Mouse (Mus musculus) kidney, postnatal 0 days (tissue): ENCODE data around the gene Tmco3. TPM values are rescaled to one million over a fixed set of nuclear protein-coding genes. Genes with fewer than 3 reads are reported as not detected.

Experiments used
- ATAC-seq: fragments of 200-750 bp; cut with Nextera tagmentation; replicated peaks from 2 replicates; pipeline ENCODE4 v1.8.0; 2017; ENCODE audit warnings: low read depth, moderate number of reproducible peaks, moderate TSS enrichment, moderate library complexity; ENCODE audit not compliant: low FRiP score
- DNase-seq: peaks from one replicate; pipeline ENCODE4 v3.0.0-alpha.2; 2016; ENCODE audit warnings: low spot score
- H3K27ac ChIP-seq: fragments of 300-500 bp; sonication (generic); 2 replicates; pipeline ENCODE4 v1.5.1; 2014; ENCODE audit warnings: mild to moderate bottlenecking
- H3K27me3 ChIP-seq: fragments of 300-500 bp; sonication (generic); 2 replicates; pipeline ENCODE4 v1.6.1; 2014; ENCODE audit warnings: low read length, mixed read lengths; ENCODE audit not compliant: insufficient read depth
- H3K36me3 ChIP-seq: fragments of 300-500 bp; sonication (generic); 2 replicates; pipeline ENCODE4 v1.6.1; 2014; ENCODE audit warnings: low read length, mixed read lengths; ENCODE audit not compliant: insufficient read depth
- H3K4me1 ChIP-seq: fragments of 300-500 bp; sonication (generic); replicated peaks from 2 replicates; pipeline ENCODE4 v1.6.1; 2014; ENCODE audit warnings: antibody characterized with exemption, low read length, mixed read lengths; ENCODE audit not compliant: insufficient read depth
- H3K4me2 ChIP-seq: fragments of 300-500 bp; sonication (generic); 2 replicates; pipeline ENCODE4 v1.6.1; 2014; ENCODE audit warnings: mild to moderate bottlenecking, low read length, moderate library complexity, mixed read lengths
- H3K4me3 ChIP-seq: fragments of 300-500 bp; sonication (generic); replicated peaks from 2 replicates; pipeline ENCODE4 v1.5.1; 2014; ENCODE audit warnings: low read depth, low read length
- H3K9ac ChIP-seq: fragments of 300-500 bp; sonication (generic); 2 replicates; pipeline ENCODE4 v1.6.1; 2014; ENCODE audit warnings: low read depth, low read length
- H3K9me3 ChIP-seq: fragments of 300-500 bp; sonication (generic); replicated peaks from 2 replicates; pipeline ENCODE4 v1.6.1; 2016; ENCODE audit warnings: low read length, inconsistent platforms, mixed read lengths
- CTCF ChIP-seq: IDR thresholded peaks from 2 replicates; pipeline ENCODE4 v1.5.1; 2016; ENCODE audit warnings: antibody characterized with exemption, low read depth, mild to moderate bottlenecking, moderate library complexity
- WGBS: fragments of 180-500 bp; shearing (Covaris S2); extraction: QIAGEN DNeasy Blood & Tissue Kit; methylation state at CpG from one replicate; pipeline ENCODE4 v1.1.7; 2014; 5-methylcytosine and 5-hydroxymethylcytosine counted together
- polyA plus RNA-seq: library from polyadenylated mRNA; unstranded; fragments of >200 nt; fragmentation: Nextera tagmentation; extraction: Ambion mirVana; gene quantifications from 2 replicates; pipeline ENCODE4 v1.2.1, GENCODE M21; 2015

The Tmco3 gene
- polyA plus RNA-seq, 1 experiment from 2014 or later: 31.3 TPM

- Histone ChIP-seq H3K36me3 (peaks cover 57% of the 10 kb centered on the region), H3K4me2 (no peak overlapping the region), H3K27ac (no peak overlapping the region), H3K4me3 (no peak overlapping the region), H3K27me3 (no peaks in the 10 kb centered on the region), H3K9ac (no peak overlapping the region), H3K9me3 (no peaks in the 10 kb centered on the region), H3K4me1 (no peaks in the 10 kb centered on the region)
- 86% methylated on average over 4 of the region's 4 CpGs for WGBS
- no peak for TF ChIP-seq CTCF
- DNase-seq (no peak), ATAC-seq (no peak)
Observed at GRCm38 (mm10) chr8:13353883-13354282, 65.9 kb downstream of the Tmco3 start.

GRCm38 (mm10) chr8:13356221-13356620, 68.2 kb downstream of the Tmco3 start:
- WGBS: 74% methylated on average over 6 of the region's 6 CpGs
- Histone ChIP-seq H3K4me3 (no peak overlapping the region), H3K4me2 (no peak overlapping the region), H3K4me1 (no peaks in the 10 kb centered on the region), H3K27ac (no peak overlapping the region), H3K27me3 (no peaks in the 10 kb centered on the region), H3K9ac (no peak overlapping the region), H3K9me3 (no peaks in the 10 kb centered on the region), H3K36me3 (peaks cover 66% of the 10 kb centered on the region)
- ATAC-seq: no peak
- TF ChIP-seq CTCF: no peak
- no peak for DNase-seq

GRCm38 (mm10) chr8:13356681-13357080, 68.7 kb downstream of the Tmco3 start:
- H3K27ac ChIP-seq: no peak overlapping the region
- H3K9ac ChIP-seq: no peak overlapping the region
- no peak overlapping the region for H3K4me3 ChIP-seq
- DNase-seq (no peak), ATAC-seq (no peak)
- H3K4me1 ChIP-seq: no peaks in the 10 kb centered on the region
- no peaks in the 10 kb centered on the region for H3K9me3 ChIP-seq
- no peaks in the 10 kb centered on the region for H3K27me3 ChIP-seq
- peaks cover 67% of the 10 kb centered on the region for H3K36me3 ChIP-seq
- 64% methylated on average over 10 of the region's 10 CpGs for WGBS
- H3K4me2 ChIP-seq: no peak overlapping the region
- no peak for TF ChIP-seq CTCF

- H3K27me3 ChIP-seq: no peaks in the 10 kb centered on the region
- peaks cover 73% of the 10 kb centered on the region for H3K36me3 ChIP-seq
- DNase-seq: no peak
- ATAC-seq: no peak
- no peak overlapping the region for H3K4me2 ChIP-seq
- 89% methylated on average over 7 of the region's 7 CpGs for WGBS
- TF ChIP-seq CTCF: no peak
- no peak overlapping the region for H3K9ac ChIP-seq
- no peaks in the 10 kb centered on the region for H3K4me1 ChIP-seq
- H3K27ac ChIP-seq: no peak overlapping the region
- no peak overlapping the region for H3K4me3 ChIP-seq
- H3K9me3 ChIP-seq: no peaks in the 10 kb centered on the region
Observed at GRCm38 (mm10) chr8:13360213-13360612, 72.2 kb downstream of the Tmco3 start.

- Histone ChIP-seq H3K27me3 (no peaks in the 10 kb centered on the region), H3K9me3 (no peaks in the 10 kb centered on the region), H3K36me3 (peaks cover 83% of the 10 kb centered on the region), H3K4me3 (no peak overlapping the region), H3K4me2 (no peak overlapping the region), H3K9ac (no peak overlapping the region), H3K27ac (no peak overlapping the region), H3K4me1 (no peaks in the 10 kb centered on the region)
- 95% methylated on average over 6 of the region's 6 CpGs for WGBS
- ATAC-seq: no peak
- DNase-seq: no peak
- peak; percentile 47 for TF ChIP-seq CTCF
Observed at GRCm38 (mm10) chr8:13361865-13362264, 73.9 kb downstream of the Tmco3 start.

Other genes starting within 250 kb of the Tmco3 start
- 1.4 and 1.7 TPM in 2 replicates for gene Proz, start 227.3 kb upstream of the Tmco3 start, polyA plus RNA-seq
- gene Pcid2, start 182.7 kb upstream of the Tmco3 start, polyA plus RNA-seq: 26.4 and 27.9 TPM in 2 replicates
- 80.4 and 85.0 TPM in 2 replicates for gene Cul4a, start 182.6 kb upstream of the Tmco3 start, polyA plus RNA-seq
- gene Lamp1, start 129.0 kb upstream of the Tmco3 start, polyA plus RNA-seq: 447 and 473 TPM in 2 replicates
- gene Grtp1, start 87.6 kb upstream of the Tmco3 start, polyA plus RNA-seq: 25.6 and 26.8 TPM in 2 replicates
- not detected in 2 replicates for gene Adprhl1, start 34.0 kb upstream of the Tmco3 start, polyA plus RNA-seq
- 17.3 and 19.0 TPM in 2 replicates for gene Dcun1d2, start 59 bp upstream of the Tmco3 start, polyA plus RNA-seq
- gene Tfdp1, start 50.6 kb downstream of the Tmco3 start, polyA plus RNA-seq: 107 and 127 TPM in 2 replicates
- gene Atp4b, start 108.6 kb downstream of the Tmco3 start, polyA plus RNA-seq: 0.08 TPM in 1 of 2 replicates, not detected in the other
- gene Grk1, start 116.9 kb downstream of the Tmco3 start, polyA plus RNA-seq: 0.01 TPM in 1 of 2 replicates, not detected in the other
- gene Tmem255b, start 147.0 kb downstream of the Tmco3 start, polyA plus RNA-seq: 1.1 and 1.5 TPM in 2 replicates
- 153 and 166 TPM in 2 replicates for gene Gas6, start 206.3 kb downstream of the Tmco3 start, polyA plus RNA-seq